Mouse (Mus musculus) hindbrain, embryonic 12.5 days (tissue): Measurements from ENCODE around the gene Slc25a5. TPM values are rescaled to one million over a fixed set of nuclear protein-coding genes. Genes with fewer than 3 reads are reported as not detected.
A peak's percentile ranks its signal among the peaks of the same experiment; 100 is the strongest.

Source experiments
- ATAC-seq: fragments of 200-750 bp; cut with Nextera tagmentation; 2 replicates; pipeline ENCODE4 v1.8.0; 2017; ENCODE audit warnings: moderate TSS enrichment; ENCODE audit not compliant: low FRiP score
- H3K27ac ChIP-seq: fragments of 300-500 bp; sonication (generic); 2 replicates; pipeline ENCODE4 v1.5.1; 2016; ENCODE audit warnings: mild to moderate bottlenecking
- H3K27me3 ChIP-seq: fragments of 300-500 bp; sonication (generic); 2 replicates; pipeline ENCODE4 v1.6.1; 2016; ENCODE audit warnings: mild to moderate bottlenecking
- H3K36me3 ChIP-seq: fragments of 300-500 bp; sonication (generic); 2 replicates; pipeline ENCODE4 v1.6.1; 2016; ENCODE audit warnings: mild to moderate bottlenecking
- H3K4me1 ChIP-seq: fragments of 300-500 bp; sonication (generic); 2 replicates; pipeline ENCODE4 v1.6.1; 2016
- H3K4me2 ChIP-seq: fragments of 300-500 bp; sonication (generic); replicated peaks from 2 replicates; pipeline ENCODE4 v1.6.1; 2016; ENCODE audit warnings: mild to moderate bottlenecking
- H3K4me3 ChIP-seq: fragments of 300-500 bp; sonication (generic); 2 replicates; pipeline ENCODE4 v1.5.1; 2016; ENCODE audit warnings: mild to moderate bottlenecking
- H3K9ac ChIP-seq: fragments of 300-500 bp; sonication (generic); 2 replicates; pipeline ENCODE4 v1.6.1; 2016; ENCODE audit warnings: mild to moderate bottlenecking, moderate library complexity
- H3K9me3 ChIP-seq: fragments of 300-500 bp; sonication (generic); replicated peaks from 2 replicates; pipeline ENCODE4 v1.6.1; 2016; ENCODE audit warnings: mild to moderate bottlenecking
- WGBS: fragments of 180-500 bp; shearing (Covaris S2); methylation state at CpG from one replicate; pipeline ENCODE4 v1.1.7; 2016; 5-methylcytosine and 5-hydroxymethylcytosine counted together
- polyA plus RNA-seq: library from polyadenylated mRNA; unstranded; fragments of >200 nt; fragmentation: Nextera tagmentation; extraction: Ambion mirVana; gene quantifications from 2 replicates; pipeline ENCODE4 v1.2.1, GENCODE M21; 2016

Gene Slc25a5
- polyA plus RNA-seq = 537 and 566 TPM in 2 replicates

DNA sequence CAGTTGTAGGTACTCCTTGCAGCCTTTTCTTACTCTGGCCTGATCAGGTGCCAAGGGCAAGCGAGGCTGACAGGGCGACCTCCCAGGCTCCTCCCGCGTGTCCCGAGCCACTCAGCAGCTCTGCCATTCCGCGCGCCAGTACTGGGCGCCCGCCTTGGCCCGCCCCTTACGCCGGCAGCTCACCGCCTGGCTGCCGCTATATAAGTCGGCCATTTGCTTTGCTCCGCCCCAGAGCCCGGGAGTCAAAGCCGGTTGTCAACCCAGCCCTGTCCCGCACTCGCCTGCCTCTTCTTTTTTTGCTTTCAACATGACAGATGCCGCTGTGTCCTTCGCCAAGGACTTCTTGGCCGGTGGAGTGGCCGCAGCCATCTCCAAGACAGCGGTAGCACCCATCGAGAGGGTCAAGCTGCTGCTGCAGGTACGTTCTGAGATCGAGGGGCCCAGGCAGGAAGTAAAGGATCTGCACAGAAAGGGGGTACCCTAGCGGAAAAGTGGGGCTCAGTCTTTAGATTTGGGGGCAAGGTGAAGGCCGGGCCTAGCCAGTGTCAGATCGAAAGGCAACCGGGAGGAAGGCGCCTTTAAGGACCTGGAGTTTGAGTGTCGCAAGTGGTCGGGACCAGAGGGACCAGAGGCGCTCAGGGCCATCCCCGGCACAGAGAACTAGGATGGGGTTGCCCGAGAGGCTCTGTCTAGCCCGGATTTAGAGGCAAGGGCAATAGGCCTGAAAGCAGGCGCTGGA, at the start of gene Slc25a5:
Gene Slc25a5, plus strand, starts transcription at position 228 of the 739 bp plus-strand sequence.
- peaks cover 3% of the 10 kb centered on the region; the same call in 1 of the 2 replicates for H3K4me1 ChIP-seq
- peak; percentile 94 for ATAC-seq
- H3K27me3 ChIP-seq = no peaks in the 10 kb centered on the region
- H3K36me3 ChIP-seq = peaks cover 7% of the 10 kb centered on the region; the same call in 1 of the 2 replicates
- no peaks in the 10 kb centered on the region for H3K9me3 ChIP-seq
- peak within 1 kb of the TSS; percentile 59 for H3K4me3 ChIP-seq
- H3K4me2 ChIP-seq = peak within 1 kb of the TSS; percentile 51
- WGBS = 26% methylated on average over 41 of the region's 41 CpGs
- H3K9ac ChIP-seq = peak within 1 kb of the TSS; percentile 78
- peak within 1 kb of the TSS; percentile 85 for H3K27ac ChIP-seq

DNA sequence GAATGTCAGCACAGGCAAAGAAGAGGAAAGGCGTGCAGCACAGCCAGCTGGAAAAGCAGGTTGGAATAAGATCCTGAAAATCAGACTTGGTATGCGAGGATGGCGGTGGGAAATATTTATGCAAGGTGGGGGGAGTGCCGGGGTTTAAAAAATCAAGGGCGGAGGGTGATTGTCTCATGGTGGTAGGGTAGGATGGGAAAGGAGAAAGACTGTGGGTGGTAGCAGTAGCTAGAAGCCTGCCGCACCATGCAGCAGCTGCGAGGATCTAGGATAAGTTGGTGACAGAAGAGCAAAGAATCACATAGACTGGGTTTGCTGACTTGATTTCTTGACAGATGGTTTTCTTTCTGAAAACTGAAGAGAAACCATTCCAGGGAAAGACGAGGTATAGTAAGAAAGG, 48.7 kb upstream of the Slc25a5 start:
- H3K4me1 ChIP-seq = 0 out of 2 replicates have a peak, but pooled peaks cover 3% of the 10 kb centered on the region
- H3K9ac ChIP-seq = no peak overlapping the region
- H3K4me2 ChIP-seq = no peak overlapping the region
- H3K27me3 ChIP-seq = no peaks in the 10 kb centered on the region
- no peak overlapping the region for H3K27ac ChIP-seq
- H3K9me3 ChIP-seq = no peaks in the 10 kb centered on the region
- WGBS = 80% methylated on average over 8 of the region's 8 CpGs
- no peak overlapping the region for H3K4me3 ChIP-seq
- no peaks in the 10 kb centered on the region for H3K36me3 ChIP-seq
- ATAC-seq = no peak

DNA sequence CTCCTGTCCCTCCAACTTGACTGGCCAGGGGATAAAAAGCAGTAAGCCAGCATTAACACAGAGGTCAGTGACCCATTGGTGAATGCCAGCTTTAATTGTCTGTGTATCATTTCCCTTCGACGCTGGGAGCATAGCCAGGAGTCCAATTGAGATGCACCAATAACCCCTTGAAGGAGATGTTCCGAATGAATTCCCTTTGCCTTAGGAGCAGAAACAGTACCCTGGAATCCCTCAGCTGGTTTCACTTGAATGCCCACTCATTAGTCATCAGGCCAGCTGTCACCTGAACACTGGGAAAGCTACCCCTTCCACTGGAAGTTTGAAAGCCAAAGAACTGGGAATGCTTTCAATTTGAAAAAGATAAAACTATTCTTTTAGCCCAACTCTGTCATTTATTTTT, 46.9 kb upstream of the Slc25a5 start:
- Histone ChIP-seq H3K9me3 (no peaks in the 10 kb centered on the region), H3K36me3 (no peaks in the 10 kb centered on the region), H3K27me3 (no peaks in the 10 kb centered on the region), H3K4me2 (no peak overlapping the region), H3K4me1 (0 out of 2 replicates have a peak, but pooled peaks cover 3% of the 10 kb centered on the region), H3K4me3 (no peak overlapping the region), H3K9ac (no peak overlapping the region), H3K27ac (no peak overlapping the region)
- WGBS = 43% methylated on average over 3 of the region's 3 CpGs
- no peak for ATAC-seq

DNA sequence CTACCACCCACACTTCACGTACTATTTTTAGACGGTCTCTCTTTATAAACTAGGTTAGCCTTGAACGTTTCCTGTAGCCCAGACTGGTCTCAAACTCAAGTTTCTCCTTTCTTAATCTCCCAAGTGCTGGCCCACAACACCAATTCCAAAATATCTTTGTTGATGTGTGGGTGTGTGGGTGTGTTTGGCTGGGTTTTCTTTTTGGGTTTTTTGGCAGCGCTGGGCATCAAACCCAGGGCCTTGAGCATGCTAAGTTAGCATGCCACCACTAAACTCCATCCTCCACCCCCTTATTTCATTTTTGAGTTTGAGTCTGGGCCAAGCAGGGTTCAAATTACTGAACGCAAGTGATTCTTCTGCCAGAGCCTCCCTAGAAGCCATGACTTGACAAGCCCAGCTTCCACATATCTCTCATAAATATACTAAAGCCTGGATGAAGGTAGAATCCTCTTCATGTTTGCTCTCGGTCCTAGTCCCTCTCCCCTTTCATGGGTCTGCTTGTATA, 46.1 kb upstream of the Slc25a5 start:
- Histone ChIP-seq H3K36me3 (no peaks in the 10 kb centered on the region), H3K27me3 (no peaks in the 10 kb centered on the region), H3K9me3 (no peaks in the 10 kb centered on the region), H3K4me2 (no peak overlapping the region), H3K27ac (no peak overlapping the region), H3K9ac (no peak overlapping the region), H3K4me1 (no peaks in the 10 kb centered on the region), H3K4me3 (no peak overlapping the region)
- no peak for ATAC-seq
- 80% methylated on average over 6 of the region's 6 CpGs for WGBS

DNA sequence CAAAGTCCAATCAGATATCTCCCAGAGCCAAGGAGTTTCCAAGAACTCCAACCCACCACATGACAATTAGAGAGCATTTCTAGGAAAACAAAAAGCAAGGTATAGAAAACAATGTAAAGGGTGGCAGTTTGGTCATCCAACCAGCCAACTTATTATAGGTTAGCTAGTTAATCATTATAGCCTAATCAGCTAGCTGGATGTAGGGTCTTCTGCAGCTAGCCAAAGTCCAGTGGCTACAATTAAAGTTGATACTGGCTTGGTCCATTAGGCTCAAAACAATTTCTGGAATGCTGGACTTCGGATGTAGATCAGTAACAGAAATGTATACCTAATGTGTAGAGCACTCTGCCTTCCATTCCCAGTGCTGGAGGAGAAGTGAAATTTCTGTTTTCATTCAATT, 44.9 kb upstream of the Slc25a5 start:
- ATAC-seq = no peak
- Histone ChIP-seq H3K9ac (no peak overlapping the region), H3K27ac (no peak overlapping the region), H3K9me3 (no peaks in the 10 kb centered on the region), H3K36me3 (no peaks in the 10 kb centered on the region), H3K4me3 (no peak overlapping the region), H3K4me1 (no peaks in the 10 kb centered on the region), H3K4me2 (no peak overlapping the region), H3K27me3 (no peaks in the 10 kb centered on the region)
- WGBS = 74% methylated on average over 1 of the region's 1 CpGs

DNA sequence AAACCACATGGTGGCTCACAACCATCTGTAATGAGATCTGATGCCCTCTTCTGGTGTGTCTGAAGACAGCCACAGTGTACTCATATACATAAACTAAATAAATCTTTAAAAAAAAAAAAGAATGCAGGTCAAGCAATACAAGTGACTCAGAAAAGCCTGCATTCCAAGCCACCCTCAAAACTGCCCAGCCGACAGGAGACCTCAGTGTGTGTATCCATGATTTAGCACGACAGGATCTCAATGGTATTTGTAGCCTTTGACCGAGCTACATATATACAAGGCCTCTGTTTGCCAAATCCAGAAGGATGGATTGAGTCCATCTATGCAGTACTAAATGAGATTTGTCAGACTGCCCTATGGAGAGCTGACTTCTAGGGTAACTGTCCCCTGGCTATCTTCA, 42.9 kb upstream of the Slc25a5 start:
- no peak for ATAC-seq

DNA sequence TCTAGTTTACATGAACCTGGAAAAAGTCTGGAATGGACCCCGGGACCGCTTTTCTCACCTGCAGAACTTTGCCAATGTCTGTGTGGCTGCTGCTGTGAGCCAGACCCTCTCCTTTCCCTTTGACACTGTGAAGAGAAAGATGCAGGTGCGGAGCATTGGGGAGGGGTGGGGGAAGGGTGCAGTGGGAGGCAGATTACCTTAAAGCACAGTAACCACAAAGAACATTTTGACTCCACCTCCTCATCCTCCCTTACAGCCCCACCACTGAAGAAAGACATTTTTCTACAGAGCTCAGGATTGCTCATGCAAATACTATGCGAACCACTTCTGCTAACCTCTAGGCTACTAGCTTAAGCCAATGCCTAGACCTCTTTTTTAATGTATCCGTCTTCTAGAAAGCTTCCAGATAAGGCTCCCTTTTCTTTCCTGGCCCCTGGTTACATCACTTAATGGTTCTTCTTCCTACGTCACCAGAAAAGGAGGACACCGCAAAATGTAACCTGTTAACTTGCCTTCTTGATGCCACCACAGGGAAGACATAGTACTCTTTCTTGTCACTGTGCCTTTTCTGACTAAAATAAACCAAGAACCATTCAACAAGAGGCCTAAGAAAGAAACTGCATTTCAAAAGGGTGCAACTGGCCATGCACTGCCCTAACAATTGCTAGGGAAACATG, 37.5 kb upstream of the Slc25a5 start:
- Histone ChIP-seq H3K4me1 (no peaks in the 10 kb centered on the region), H3K36me3 (no peaks in the 10 kb centered on the region), H3K27me3 (no peaks in the 10 kb centered on the region), H3K4me3 (no peak overlapping the region), H3K27ac (no peak overlapping the region), H3K9ac (no peak overlapping the region), H3K9me3 (no peaks in the 10 kb centered on the region), H3K4me2 (no peak overlapping the region)
- ATAC-seq = no peak
- 79% methylated on average over 7 of the region's 7 CpGs for WGBS

More for the DNA sequence above, 42.9 kb upstream of the Slc25a5 start:
- 92% methylated on average over 3 of the region's 3 CpGs for WGBS
- Histone ChIP-seq H3K36me3 (no peaks in the 10 kb centered on the region), H3K27ac (no peak overlapping the region), H3K4me1 (no peaks in the 10 kb centered on the region), H3K4me2 (no peak overlapping the region), H3K9me3 (no peaks in the 10 kb centered on the region), H3K9ac (no peak overlapping the region), H3K27me3 (no peaks in the 10 kb centered on the region), H3K4me3 (no peak overlapping the region)

DNA sequence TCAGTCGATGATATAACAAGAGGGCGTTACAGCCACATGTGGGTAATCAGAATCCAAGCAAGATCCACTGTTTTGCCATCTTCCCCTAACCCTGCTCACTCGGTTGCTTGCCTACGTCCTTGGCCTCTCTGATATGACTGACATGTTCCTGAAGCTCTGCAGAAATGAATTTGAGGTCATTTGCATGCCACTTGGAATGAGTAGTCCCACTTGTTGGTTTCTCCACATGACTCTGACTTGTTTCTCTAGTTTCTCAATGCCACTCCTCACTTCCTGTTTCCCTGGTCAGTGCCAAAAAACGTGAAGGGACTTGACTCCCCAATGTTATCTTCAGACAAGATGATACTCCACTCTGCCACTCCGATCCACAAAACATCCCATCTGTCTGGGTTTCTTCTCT, 36.9 kb upstream of the Slc25a5 start:
- 70% methylated on average over 6 of the region's 6 CpGs for WGBS
- Histone ChIP-seq H3K4me2 (no peak overlapping the region), H3K9me3 (no peaks in the 10 kb centered on the region), H3K36me3 (no peaks in the 10 kb centered on the region), H3K27me3 (no peaks in the 10 kb centered on the region), H3K27ac (no peak overlapping the region), H3K4me1 (no peaks in the 10 kb centered on the region), H3K9ac (no peak overlapping the region), H3K4me3 (no peak overlapping the region)
- ATAC-seq = no peak

DNA sequence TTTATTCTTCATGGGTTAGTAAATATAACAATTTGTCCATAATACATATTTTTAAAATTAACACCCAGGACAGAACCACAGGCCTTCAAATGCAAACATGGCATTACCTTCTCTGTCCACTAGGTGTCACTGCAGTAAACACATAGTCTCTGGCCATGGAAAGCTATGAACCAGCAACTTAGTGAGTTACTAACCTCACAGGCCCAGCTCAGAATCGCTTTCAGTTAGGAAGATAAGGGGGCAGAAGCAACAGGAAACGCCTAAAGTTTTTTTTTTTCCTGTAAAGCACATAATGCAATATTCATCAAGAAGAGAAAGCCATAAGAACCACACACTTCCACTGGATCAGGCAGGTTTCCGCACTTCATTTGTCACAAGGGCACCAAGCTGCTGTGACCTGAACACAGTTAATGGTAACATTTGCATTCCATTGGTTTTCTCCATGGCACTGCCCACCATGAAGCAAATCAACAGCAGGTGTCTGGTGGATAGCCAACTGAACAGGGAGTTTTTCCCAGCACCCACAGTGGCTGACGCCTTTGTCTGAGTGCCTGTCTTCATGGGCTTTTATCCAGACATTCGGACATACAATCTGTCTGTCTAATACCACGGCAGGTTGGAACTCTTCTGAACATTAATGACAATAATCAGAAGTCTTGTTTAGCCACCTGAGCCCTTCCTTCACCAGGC, 34.4 kb upstream of the Slc25a5 start:
- Histone ChIP-seq H3K9me3 (no peaks in the 10 kb centered on the region), H3K9ac (no peak overlapping the region), H3K4me1 (no peaks in the 10 kb centered on the region), H3K36me3 (no peaks in the 10 kb centered on the region), H3K27me3 (no peaks in the 10 kb centered on the region), H3K4me2 (no peak overlapping the region), H3K27ac (peak overlapping the region; percentile 79), H3K4me3 (no peak overlapping the region)
- ATAC-seq = peak; percentile 49
- 35% methylated on average over 6 of the region's 6 CpGs for WGBS

DNA sequence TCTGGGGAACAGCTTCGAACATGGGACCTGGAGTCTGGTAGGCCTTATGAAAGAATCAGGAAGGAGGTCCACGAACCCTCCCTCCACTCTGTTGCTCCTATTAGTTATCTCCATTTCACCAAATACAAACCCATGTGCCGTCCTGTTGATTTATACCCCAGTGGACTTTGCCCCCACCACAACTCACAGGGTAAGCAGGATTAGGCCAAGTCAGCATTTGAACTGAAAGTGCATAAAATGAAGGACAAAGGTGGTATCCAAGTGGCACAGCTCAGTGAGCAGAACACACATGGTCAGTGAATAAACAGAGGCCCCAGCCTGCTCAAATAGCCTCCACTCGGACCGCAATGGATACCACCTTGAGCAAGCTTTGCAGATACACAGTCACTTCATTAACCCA, 33.2 kb upstream of the Slc25a5 start:
- H3K4me2 ChIP-seq = no peak overlapping the region
- no peak for ATAC-seq
- no peak overlapping the region for H3K4me3 ChIP-seq
- H3K9me3 ChIP-seq = no peaks in the 10 kb centered on the region
- no peaks in the 10 kb centered on the region for H3K27me3 ChIP-seq
- no peaks in the 10 kb centered on the region for H3K36me3 ChIP-seq
- 68% methylated on average over 5 of the region's 5 CpGs for WGBS
- no peaks in the 10 kb centered on the region for H3K4me1 ChIP-seq
- peak overlapping the region; percentile 79; the same call in 1 of the 2 replicates for H3K27ac ChIP-seq
- no peak overlapping the region for H3K9ac ChIP-seq

DNA sequence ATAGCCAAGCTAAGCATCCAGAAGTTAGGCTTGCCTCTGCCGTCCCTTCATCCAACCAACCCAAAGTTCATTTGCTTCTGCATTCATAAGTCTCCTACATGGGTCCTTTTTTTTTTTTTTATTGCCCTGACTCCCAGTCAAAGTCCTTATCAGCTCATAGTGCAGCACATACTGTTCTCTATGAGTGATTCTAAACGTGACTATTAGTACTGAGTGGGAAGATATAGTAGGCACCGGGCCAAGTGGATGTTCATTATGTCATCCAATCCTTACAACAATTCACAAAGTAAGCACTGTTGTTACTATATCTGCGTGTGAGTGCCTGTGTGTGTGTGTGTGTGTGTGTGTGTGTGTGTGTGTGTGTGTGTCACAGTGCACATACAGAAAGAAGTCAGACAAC, 32.6 kb upstream of the Slc25a5 start:
- Histone ChIP-seq H3K9ac (no peak overlapping the region), H3K4me1 (no peaks in the 10 kb centered on the region), H3K4me2 (no peak overlapping the region), H3K27ac (peak overlapping the region; percentile 75), H3K36me3 (no peaks in the 10 kb centered on the region), H3K27me3 (no peaks in the 10 kb centered on the region), H3K4me3 (no peak overlapping the region), H3K9me3 (no peaks in the 10 kb centered on the region)
- WGBS = 64% methylated on average over 4 of the region's 4 CpGs
- no peak for ATAC-seq

DNA sequence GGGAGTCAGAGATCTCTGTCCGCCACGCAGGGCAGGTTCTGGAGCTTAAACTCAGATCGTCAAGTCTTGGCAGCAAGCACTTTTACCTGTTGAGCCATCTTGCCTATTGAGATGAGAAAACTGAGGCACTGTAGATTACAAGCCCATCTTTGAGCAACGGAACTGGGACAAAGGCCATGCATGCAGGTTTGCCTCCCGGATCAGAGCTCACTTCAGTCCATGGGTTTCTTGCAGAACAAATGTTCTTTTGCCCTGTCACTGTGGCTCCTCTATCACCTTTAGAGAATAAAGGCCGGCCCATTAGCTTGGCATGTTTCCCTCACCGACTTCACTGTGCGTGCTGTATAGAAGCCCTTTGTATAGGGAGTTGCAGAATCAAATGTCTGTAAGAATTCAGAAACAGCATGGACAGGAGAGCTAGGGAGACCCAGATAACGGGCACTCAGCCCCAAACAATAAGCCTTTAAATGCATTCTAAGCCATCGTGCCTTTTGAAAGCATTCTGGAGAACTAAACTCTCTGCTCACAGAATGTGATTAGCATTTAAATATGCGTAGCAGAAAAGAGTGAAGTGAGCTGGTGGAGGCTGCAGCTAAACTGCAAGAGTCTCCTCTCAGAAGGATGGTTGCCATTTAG, 32.0 kb upstream of the Slc25a5 start:
- no peaks in the 10 kb centered on the region for H3K27me3 ChIP-seq
- ATAC-seq = peak; percentile 66
- no peak overlapping the region for H3K9ac ChIP-seq
- H3K4me3 ChIP-seq = no peak overlapping the region
- H3K9me3 ChIP-seq = no peaks in the 10 kb centered on the region
- no peaks in the 10 kb centered on the region for H3K4me1 ChIP-seq
- H3K4me2 ChIP-seq = no peak overlapping the region
- 47% methylated on average over 11 of the region's 11 CpGs for WGBS
- peak overlapping the region; percentile 75 for H3K27ac ChIP-seq
- no peaks in the 10 kb centered on the region for H3K36me3 ChIP-seq
